Mouse (Mus musculus) myocyte (in vitro differentiated cells): Measurements from ENCODE around the gene Map3k13.

ENCODE experiments used
- CEBPB ChIP-seq: IDR thresholded peaks from 2 replicates; pipeline ENCODE4 v1.6.1; 2011; ENCODE audit warnings: mild to moderate bottlenecking, moderate library complexity; ENCODE audit not compliant: poor library complexity, insufficient read depth, severe bottlenecking
- E2F4 ChIP-seq: IDR thresholded peaks from one replicate; pipeline ENCODE4 v1.6.1; 2011; ENCODE audit warnings: mild to moderate bottlenecking, control low read depth, moderate library complexity; ENCODE audit not compliant: insufficient read depth
- MAX ChIP-seq: IDR thresholded peaks from one replicate; pipeline ENCODE4 v1.6.1; 2011; ENCODE audit warnings: low read depth, mild to moderate bottlenecking, control low read depth
- MYOG ChIP-seq, 3 experiments: IDR thresholded peaks; one replicate each; pipeline ENCODE4 v1.6.1; 2011; ENCODE audit warnings: control low read depth in 2 of 3, low read depth in 2 of 3, mild to moderate bottlenecking in 2 of 3; ENCODE audit not compliant: insufficient read length in 2 of 3, control insufficient read depth in 1 of 3, insufficient read depth in 1 of 3
- POLR2A ChIP-seq: IDR thresholded peaks from one replicate; pipeline ENCODE4 v1.6.1; 2011; ENCODE audit warnings: low read depth, mild to moderate bottlenecking, control low read depth, moderate library complexity; ENCODE audit not compliant: insufficient read length
- POLR2AphosphoS2 ChIP-seq: IDR thresholded peaks from one replicate; pipeline ENCODE4 v1.6.1; 2011; ENCODE audit warnings: low read depth, control low read depth; ENCODE audit not compliant: insufficient read length
- TCF12 ChIP-seq: IDR thresholded peaks from one replicate; pipeline ENCODE4 v1.6.1; 2011; ENCODE audit warnings: mild to moderate bottlenecking, control low read depth; ENCODE audit not compliant: poor library complexity, insufficient read depth, severe bottlenecking

- TF ChIP-seq MYOG (IDR thresholded peaks at IDR 0.05; ENCODE audit: control insufficient read depth in 1 of 3, insufficient read depth in 1 of 3, insufficient read length in 2 of 3, low read depth in 2 of 3) (no peak), TCF12 (no peak), E2F4 (no peak), POLR2A (no peak), POLR2AphosphoS2 (no peak), MAX (no peak), CEBPB (no peak)
Measured at GRCm38 (mm10) chr16:21848847-21849246, 54.7 kb downstream of the Map3k13 start.
